Mouse (Mus musculus): ENCODE measurements around the gene Pld5.

Pld5 gene

DNA sequence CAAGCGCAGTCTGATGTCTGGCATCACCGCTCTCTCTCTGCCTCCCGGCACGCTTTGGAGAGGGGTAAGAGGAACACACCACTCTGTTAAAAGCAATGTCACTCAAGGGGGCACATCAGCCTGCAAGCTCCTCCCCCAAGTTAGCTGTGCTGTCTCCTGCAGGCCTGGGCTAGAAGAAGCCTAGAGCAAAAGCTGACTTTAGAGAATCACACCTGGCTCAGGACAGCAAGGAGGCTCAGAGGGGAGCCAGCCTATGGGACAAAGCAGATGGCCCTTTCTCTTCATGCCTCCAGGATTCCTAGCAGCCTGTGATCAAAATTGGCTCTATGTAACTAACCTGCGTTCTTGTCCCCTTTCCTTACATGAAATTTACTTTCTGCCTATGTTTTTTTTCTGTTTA lies 107.3 kb downstream of the Pld5 start:
- DNase-seq (ENCODE audit: low spot score in 2 of 2) = no peak

DNA sequence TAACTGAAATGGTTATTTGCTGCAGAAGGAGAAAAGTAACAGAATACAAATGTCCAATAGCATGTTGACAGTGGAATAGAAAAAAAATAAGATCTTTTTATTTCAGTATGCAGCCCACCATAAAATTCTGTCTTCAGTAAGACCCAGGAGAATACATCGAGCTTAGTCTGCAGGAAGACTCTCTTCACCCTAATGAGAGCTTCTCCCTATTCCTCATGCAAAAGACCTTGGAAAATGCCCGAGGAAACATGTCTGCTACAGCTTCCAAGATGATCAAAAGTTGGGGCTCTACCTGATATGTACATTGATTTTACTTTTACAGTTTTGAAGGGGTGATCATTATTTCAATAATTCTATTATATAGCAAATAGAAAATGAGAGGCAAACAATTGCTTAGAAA lies 108.0 kb downstream of the Pld5 start:
- DNase-seq (ENCODE audit: low spot score in 2 of 2) = no peak

DNA sequence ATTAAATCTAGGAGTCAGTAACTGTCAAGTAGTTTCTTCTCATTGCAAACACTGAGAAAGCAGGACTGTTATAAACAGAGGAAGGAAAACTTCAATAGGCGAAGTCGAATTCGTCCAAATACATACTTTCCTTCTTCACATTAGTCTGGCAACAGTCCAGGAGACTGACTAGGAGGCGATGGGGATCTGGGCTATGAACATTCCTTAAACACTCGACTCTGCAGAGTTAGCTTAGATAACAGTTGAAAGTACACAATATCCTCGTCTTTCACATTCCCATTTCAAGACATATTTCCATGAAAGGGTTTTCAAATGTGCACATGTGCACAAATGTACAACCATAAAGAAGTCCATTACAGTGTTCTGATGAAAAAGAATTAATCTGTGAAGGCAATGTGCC lies 129.8 kb downstream of the Pld5 start:
- DNase-seq (ENCODE audit: low spot score in 2 of 2) = no peak

DNA sequence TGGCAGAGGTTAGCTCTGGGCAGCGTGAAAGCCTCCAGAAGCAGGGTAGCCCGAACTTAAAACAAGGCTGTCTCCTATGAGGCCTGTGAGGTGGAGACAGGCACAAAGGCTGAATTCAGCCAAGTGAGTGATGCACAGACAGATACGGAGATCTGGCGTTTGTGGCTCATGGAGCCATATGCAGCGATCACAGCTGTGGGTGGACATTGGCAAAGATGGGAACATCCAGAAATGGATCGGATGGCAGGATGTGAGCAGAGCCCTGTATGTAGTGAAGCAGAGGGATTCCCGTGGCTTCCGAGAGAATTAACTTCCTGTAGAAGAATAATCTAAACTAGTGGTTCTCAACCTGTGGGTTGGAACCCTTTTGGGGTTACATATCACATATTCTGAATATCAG lies 140.7 kb downstream of the Pld5 start:
- DNase-seq (ENCODE audit: low spot score in 2 of 2) = no peak

DNA sequence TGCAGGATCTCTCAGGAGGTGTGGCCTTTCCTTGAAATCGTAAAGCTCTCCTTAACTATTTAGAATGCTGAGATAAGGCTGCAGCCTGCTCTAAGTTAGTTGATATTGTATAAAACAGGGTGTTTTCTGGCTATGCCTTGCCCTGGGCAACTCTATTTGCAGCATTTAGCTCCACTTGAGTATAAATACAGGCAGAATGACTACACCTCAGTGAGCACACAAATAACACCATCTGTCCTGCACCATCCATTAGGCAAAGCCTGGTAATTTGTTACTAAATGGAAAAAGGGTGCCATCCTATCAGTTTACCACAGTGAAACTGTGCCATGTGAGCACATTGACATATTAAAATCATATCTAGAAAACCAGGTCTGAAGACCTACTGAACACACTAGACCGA lies 149.3 kb downstream of the Pld5 start:
- no peak for DNase-seq (ENCODE audit: low spot score in 2 of 2)

DNA sequence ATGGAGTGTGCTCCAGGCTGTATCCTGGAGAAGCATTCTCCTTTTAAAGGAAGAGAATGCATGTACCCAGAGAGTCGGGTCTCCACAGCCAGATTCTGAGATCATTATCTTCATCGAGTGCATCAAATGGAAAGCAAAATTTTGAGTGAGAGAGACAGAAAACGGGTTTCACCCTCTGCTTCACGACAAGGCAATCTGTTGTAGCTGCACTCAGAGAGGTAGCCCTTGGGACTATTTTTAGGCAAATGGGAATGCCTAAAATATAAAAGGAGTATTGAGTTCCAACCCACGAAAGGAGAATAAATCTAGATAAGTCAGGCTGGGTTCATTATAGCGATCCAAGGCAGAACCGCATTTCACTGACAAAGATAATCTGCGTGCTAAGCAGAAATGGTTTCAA lies 150.7 kb downstream of the Pld5 start:
- no peak for DNase-seq (ENCODE audit: low spot score in 2 of 2)

DNA sequence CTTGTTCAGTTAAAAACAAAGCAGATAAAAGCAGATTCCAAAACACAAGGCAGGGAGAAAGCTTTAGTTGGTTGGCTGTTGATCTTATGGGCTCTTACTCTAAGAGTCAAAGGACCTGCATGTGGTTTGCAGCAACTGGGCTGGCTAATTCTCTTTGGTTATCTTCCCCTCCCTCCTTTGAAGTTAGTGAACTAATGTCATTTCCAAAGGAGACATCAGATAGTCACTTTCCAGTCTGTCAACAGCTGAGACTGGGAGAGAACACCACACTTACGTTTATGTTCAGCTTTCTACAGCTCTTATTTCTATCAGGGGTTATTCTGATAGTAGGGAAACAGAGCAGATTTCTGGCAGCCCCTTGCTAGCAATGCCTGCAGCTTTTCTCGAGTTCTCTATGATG lies 151.3 kb downstream of the Pld5 start:
- DNase-seq (ENCODE audit: low spot score in 2 of 2) = no peak

DNA sequence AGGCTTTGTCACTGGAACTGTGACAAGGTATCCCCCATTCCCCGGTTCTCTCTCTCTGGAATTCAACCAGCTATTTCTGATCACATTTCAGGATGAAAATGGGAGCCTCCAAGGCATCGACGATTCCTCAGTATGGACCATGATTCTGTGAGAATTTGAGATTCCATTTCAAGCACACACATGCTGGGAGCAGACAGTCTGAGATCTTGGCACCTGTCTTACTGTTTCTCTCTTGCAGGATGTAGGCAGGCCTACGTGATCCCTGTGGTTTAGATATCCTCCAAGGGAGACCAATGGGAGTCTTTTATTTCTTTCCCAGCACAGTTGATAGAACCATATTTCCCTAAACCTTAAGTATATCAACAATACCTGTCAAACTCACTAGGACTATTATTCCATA lies 159.5 kb downstream of the Pld5 start:
- DNase-seq (ENCODE audit: low spot score in 2 of 2) = no peak

DNA sequence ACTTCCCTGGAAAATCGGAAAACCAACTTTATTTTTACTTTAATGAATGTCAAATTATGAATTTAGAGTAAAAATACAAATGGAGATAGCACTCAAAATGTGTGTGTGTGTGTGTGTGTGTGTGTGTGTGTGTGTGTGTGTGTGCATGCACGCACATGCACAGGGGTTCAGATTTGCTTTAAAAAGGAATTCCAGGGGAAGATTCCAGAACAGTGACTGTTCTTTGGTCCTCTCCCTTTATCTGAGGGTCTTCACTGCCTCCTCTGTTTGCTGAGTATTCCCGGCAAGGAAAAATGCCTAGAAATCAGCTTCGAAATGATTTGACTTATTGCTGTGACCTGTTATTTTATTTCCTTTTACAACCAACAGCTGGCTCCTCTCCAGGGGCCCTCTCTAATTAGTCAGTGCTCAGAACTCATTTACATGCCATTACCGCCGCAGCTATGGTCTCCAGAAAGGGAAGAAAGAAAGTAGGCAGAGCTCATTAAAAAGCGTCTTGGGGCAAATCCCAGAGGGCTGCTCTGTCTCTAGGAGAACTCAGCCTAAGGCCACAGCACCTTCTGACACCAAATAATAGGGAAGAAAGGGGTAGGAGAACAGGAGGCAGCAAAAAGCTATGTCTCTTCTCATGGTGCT lies 176.3 kb downstream of the Pld5 start:
- no peak for DNase-seq (ENCODE audit: low spot score in 2 of 2)

DNA sequence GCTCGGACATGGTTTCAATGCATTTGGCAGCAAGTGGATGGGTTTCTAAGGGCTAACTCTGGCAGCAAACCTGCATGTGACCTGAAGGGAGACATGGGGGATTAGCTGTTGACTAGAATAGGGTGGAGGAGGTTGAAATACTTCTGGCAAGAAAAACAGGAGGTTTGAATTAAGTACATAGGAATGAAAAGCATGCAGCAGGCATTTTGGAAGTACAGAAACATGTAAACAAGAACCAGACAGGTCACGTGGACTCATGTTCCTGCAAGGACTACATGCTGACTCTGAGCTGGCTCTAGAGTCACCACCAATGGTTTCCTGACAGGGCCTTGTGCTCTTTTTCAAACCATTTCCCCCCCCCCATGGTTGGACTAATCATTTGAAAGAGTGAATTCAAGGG lies 183.0 kb downstream of the Pld5 start:
- DNase-seq (ENCODE audit: low spot score in 2 of 2) = no peak

DNA sequence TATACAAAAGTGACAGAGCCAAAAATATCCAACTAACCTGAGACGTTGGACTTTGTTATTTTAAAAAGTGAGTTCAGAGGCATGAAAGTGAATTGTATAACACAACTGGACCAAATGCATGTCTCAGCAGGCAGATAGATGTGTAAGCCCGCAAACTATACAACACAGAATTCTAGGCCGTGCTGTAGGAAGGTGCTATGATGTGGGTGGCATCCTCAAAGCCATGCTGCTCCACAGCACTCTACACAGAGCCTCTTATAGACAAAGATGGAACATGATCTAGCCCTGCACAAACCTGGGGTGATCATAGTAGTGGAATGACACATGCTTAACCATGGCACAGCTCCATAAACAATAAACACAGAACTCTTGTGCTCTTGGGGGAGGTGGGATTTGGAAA lies 185.7 kb downstream of the Pld5 start:
- no peak for DNase-seq (ENCODE audit: low spot score in 2 of 2)

DNA sequence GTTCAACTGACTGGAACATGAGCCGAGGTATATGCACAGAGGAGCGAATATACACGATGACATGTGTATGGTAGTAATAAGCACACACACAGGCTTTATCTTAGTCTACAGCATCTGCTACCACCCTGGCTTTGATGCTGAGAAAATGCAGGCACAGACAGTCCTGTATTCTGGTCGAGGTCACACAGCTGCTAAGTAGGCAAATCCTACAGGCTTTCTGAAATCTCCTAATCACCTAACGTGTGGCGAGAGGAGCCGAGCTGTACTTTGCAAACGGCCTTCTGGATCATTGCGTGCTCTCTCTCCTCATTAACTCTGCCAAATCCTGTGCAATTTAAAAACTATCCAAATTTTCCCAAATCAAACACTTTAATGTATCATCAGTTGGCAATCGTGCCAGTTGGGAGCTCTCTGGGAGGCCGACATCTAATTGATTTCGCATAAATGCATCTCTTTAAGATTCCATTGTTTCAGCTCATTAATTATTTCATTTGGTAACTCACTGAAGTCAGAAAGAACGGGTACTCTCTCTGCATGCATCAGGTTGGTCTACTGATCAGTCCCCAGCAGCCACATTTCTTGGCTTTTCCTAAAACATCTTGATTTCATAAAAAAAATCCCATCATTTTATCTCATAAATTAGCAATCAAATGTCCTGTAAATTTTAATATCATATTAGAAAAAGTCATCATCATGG lies 189.0 kb downstream of the Pld5 start:
- no peak for DNase-seq (ENCODE audit: low spot score in 2 of 2)

DNA sequence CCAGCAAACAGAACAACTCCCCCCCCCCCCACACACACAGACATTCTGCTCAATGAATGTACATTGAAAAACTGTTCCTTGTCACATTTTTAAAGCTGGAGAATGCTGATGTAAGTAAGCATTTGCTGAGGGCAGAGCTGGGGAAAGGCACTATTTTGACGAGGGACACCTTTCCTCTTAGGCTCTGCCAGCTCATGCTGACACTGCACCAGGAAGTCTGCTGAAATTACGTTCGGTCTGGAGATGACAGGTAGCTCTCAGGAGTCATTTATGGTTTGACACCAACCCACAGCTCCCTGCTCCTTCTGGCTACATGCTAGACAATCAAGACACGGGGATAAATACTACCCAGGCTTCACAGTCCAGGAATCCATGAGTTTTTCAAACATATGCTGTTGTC lies 192.8 kb downstream of the Pld5 start:
- DNase-seq (ENCODE audit: low spot score in 2 of 2) = no peak

DNA sequence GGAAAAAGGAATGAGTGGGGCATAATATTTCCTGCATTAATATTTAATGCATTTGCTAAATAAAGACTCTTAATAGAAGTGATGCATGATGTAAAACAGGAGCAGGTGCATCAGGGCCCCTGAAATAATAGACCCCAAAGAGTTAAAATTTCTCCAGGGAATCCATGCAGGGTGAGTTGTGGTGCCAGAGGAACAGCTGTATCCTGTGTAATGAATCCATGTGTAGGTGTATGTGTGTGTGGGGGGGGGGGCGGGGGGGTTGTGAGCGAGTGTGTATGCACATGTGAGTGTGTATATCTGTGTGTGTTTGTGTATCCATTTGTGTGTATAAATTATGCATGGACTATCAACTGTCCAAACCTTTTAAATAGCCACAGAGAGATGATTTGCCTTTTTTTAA lies 194.1 kb downstream of the Pld5 start:
- no peak for DNase-seq (ENCODE audit: low spot score in 2 of 2)

DNA sequence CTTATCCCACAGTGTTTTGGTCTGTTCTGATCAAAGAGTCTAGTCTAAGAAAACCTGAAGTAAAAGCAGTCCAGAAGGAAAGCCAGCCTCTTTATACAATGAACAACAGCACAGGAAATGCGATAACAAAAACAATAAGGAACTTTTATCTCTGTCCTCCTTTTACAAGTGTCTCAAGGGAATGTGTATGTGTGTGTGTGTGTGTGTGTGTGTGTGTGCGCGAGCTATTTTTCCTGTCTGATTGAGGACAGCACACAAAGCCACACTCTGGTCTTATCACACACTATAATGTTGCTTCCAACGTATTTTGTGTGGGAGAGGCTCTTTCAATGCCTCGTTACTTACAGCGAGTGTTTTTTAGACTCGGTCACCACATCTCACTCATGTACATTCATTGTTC lies 196.7 kb downstream of the Pld5 start:
- DNase-seq (ENCODE audit: low spot score in 2 of 2) = no peak

DNA sequence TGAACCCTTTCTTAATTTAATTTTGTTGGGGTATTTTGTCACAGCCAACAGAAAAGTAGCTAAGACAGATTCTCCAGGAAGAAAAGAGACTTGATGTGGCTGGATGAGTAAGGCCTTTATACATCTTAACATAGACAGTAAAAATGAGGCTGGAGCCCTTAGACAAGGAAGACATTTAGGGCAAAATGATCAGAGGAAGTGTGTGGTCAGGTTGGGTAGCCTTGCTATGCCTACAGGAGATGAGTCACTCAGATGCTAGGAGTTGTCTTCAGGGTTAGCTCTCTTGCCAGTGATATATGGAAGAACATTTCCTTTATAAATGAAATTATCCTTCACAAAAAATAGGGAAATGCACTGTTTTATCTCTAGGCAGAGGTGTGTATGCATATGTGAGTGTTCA lies 198.3 kb downstream of the Pld5 start:
- no peak for DNase-seq (ENCODE audit: low spot score in 2 of 2)

DNA sequence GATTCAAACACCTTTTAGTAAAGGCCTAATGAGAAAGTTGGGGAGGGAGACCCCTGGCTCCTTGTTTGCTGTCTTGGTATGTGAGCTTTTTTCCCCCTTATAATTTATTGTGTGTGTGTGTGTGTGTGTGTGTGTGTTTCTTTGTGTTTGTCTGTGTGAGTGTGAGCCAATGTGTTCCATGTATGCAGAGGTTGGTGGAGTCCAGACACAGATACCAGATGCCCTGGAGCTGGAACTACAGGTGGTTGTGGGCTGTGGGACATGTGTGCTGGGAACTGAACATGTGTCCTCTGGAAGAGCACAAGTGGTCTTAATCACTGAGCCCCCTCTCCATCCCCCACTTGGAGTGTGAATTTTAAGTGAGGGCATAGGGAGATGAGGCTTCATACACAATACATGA lies 199.3 kb downstream of the Pld5 start:
- DNase-seq (ENCODE audit: low spot score in 2 of 2) = no peak

DNA sequence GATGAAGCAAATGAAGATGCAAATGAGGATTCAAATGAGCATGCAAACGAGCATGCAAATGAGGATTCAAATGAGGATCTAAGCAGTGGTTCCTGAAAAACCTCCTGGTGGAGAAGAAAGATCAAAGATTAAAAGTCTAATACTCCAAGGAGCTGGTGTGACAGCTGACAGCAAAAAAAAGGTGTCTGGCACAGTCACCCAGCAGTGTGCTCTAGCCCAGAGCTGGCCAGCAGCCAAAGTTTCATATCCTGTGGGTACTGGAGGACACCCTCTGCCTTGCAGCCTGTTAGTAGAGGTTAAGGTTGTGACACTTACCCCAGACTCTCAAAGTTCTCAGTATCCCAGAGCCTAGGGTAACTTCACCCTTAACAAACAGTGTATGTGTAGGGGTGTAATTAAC lies 199.7 kb downstream of the Pld5 start:
- no peak for DNase-seq (ENCODE audit: low spot score in 2 of 2)

DNA sequence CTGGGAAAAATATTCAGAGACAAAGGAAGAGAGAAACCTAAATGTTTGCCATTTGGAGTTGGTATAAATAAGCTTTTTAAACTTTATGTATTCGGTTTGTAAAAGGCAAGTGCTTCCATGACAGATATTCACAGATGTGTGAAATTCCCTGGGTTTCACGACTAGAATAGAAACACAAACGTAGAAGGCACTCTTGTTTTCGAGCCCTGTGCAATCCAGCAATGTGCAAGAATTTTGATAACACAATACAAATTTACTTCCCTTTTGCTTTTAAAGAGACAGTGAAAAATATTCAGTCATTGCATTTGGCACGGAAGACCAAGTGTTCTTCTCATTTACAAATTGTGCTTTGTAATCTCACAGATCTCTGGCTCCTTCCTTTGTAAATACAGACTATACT lies 200.6 kb downstream of the Pld5 start:
- no peak for DNase-seq (ENCODE audit: low spot score in 2 of 2)

DNA sequence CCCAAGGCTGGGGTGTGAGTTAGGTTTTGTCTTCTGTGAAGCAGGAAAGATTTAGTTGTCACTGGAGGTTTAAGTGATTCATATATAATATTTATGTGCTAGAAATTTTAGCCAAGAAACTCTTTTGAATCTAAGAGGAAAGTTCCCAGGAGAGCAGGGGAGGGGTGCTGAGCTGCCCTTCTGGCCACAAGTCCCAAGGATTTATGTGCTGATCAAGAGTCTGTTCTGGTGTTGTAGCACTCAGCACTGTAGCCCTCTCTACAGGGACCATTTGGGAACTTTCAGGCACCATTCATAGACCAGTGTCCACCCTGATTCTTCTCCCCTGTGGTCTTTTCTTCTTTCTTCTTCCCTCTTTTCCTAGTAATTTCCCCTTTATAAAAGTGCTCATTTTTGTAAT lies 209.8 kb downstream of the Pld5 start:
- no peak for DNase-seq (ENCODE audit: low spot score in 2 of 2)

DNA sequence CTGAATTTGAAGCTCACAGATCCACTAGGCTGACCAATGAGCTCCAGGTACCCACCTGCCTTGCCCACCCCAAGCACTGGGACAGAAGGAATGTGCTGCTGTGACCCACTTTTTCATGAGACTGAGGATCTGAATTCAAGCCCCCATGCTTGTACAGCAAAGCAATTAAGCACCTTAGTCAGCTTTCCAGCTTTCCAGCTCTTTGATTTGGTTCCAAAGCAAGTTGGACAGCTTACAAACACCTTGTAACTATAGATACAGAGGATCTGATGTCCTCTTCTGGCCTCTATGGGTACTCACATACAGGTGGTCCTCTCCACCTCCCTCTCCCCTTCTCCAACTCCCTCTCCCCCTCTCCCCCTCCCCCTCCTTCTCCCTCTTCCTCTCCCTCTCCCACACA lies 210.6 kb downstream of the Pld5 start:
- DNase-seq (ENCODE audit: low spot score in 2 of 2) = no peak

DNA sequence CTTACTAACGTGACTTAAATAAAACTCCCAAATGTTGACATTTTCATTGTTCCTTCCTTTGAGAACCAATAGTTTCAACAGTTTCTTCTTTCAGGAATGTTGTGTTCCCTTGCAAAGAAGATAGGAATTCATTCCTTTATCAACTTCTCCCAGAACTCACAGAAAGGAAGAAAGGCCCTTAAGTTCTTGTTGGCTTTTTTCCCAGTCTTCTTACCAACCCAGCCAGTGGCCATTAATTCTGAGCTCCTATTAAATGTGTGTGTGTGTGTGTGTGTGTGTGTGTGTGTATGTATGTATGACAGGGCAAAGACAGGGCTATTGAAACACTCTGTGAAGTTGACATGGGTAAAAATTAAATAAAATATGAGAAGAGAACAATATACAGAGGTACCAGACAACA lies 221.5 kb downstream of the Pld5 start:
- no peak for DNase-seq (ENCODE audit: low spot score in 2 of 2)

DNA sequence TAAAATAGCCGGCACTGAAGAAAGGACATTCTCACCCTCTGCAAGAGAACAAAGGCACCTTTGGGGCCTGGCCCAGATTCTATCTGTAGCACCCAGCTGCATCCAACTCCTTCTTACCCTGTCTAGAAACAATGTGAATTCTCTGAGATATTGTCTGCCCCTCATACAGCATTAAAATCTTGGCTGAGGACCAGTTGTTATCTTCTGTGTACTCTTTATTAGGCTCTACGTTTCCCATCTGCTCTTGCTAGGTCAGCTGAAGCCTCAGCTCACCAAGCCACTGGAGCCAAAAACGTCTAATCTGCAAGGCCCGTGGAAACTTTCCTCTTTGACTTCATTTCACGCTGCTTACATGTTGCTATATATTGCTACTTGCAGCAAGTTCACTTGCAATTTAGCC lies 228.1 kb downstream of the Pld5 start:
- no peak for DNase-seq (ENCODE audit: low spot score in 2 of 2)

DNA sequence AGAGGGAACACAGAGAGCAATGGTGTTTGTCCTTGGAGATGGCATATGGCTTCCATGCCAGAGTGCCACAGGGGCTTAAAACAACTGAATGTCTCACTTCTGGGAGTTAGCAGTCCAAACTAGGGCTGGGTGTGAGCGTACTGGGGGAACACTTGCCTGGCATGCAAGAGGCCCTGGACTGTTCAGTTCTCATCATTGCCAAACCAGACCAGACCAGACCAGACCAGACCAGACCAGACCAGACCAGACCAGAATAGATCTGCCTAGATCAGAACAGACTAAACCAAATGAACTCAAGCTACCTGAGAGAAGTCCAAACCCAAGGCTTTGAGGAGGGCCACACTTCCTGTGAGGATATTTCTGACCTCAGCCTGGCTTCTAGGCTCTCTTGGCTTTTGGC lies 228.7 kb downstream of the Pld5 start:
- DNase-seq (ENCODE audit: low spot score in 2 of 2) = no peak
